Mouse (Mus musculus) heart, adult 11 months (tissue): ENCODE measurements around the gene Polr3h.
A peak's percentile ranks its signal among the peaks of the same experiment; 100 is the strongest.

Experiments used
- DNase-seq: peaks from one replicate; pipeline ENCODE4 v3.0.0; 2022

Polr3h gene

DNA sequence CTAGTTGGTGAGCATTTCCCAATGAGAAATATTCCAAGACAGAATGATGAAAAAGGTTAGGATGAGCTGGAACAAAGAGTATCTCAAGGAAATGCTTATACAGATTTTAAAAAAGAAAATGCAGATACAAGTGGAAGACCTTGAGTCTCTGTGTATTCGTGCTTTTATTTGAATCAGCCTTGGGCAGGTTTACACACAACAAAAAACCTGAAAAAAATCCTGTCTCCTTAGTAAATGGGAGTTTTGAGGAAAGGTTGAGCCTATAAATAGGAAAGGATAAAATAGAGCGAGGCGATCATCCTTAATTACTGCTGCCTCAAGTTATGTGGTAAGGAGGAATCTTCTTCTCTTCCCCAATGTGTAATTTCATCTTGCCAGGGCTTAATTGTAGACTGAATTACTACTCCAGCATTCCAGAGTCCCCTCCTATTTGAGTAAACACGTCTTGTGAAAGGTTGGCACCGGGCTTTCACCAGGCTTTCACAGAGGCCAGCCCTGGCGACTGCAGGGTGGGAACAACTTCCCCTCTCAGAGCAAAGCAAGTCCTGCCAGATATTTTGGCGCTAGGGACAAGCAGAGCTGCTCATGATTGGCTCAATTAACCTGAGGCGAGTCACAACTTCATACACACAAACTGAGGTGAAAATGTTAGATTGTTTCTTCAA, 65.4 kb downstream of the Polr3h start:
- peak; percentile 97 for DNase-seq

DNA sequence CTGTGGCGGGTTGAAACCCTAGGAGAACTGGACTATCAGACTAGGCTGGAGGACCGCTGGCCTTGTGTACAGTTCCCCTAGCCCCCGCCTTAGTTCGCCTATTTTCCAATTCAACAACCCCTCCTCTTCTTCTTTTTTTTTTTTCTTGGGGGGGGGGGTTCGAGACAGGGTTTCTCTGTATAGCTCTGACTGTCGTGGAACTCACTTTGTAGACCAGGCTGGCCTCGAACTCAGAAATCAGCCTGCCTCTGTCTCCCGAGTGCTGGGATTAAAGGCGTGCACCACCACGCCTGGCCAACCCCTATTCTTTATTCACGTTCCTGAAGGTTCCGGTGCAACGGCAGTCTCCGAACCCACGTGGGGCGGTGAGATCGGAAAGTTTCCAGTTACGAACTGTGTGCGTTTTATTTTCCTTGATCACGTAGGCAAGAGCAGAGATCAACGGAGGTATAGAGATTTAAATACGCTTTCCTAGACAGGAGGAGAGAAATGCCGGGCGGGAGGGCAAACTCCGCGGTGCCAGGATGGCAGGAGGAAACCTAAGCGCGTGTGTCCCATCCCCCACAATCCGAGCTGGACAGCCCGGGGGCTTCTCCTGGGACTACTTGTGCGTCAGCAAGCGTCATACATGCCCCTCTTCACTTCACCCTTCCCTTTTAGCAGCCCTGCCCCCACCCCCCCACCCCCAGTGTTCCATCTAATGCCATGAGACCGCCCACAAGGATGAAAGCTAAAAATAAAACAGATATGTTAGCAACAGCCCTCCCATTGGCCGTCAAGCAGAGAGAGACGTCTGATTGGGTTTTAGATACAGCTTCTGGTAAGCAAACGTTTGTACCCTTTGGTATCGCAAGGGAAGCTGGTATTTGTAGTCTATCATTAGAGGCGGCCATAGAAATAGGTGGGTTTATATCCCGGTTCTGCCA, 66.4 kb downstream of the Polr3h start:
- DNase-seq, result peak; percentile 100

DNA sequence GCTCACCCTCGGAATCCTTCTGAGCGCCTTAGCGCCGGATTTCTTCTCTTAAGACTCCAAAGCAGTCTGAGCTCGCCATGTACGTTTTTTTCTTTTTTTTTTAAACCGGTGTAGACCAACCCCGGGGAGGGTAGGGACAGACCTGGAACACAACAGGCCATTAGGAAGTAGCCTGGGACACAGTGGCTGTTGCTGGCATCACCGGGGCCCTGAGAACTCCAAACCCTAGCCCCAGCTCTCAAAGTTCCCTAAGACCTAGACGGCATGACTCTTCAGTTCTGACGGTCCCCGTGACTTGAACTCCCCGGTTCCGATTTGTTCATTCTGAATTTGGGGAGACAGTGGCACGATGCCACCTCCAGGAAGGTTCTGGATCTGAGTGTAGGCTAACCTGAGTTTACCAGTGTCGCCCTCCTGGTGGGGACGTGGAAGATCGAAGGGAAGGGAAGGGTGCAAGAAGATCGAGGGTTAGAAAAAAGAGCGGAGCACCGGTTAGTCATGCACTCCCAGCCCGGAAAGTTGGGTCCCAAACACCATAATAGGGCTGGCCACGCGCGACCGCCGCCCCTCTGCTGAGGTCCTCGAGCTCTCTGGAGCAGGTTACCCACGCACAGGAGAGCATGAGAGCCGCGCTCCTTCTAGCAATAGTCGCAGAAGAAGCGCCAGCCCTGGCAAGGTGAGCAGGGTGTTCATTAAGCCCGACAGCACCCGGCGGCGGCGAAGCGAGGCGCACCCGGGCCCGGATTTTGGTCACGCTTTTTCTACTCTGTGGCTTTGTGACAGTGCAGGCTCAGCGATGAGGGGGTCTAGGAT, 67.3 kb downstream of the Polr3h start, which contains the start of gene Tob2:
Tob2 (minus strand) TSS at position 280 of the 813 bp plus-strand sequence.
- DNase-seq, result peak; percentile 98

DNA sequence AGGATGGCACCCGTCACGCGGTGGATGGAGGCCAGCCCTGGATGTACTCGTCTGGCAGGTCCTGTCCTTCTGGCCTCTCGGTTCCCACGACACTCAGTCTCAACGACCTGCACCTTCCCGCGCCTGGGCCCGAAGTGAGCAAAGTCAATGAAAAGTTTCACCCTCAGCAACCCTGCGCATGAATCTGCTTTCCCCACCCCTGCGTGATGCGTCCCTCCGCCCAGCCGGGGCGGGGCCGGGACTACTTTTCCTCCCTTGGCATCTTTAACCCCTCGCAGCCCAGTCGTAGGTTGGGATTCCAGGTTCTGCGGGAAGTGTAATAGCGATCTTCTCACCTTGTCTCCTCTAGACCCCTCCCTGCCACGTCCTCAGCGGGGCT, 67.9 kb downstream of the Polr3h start:
- peak; percentile 99 for DNase-seq

DNA sequence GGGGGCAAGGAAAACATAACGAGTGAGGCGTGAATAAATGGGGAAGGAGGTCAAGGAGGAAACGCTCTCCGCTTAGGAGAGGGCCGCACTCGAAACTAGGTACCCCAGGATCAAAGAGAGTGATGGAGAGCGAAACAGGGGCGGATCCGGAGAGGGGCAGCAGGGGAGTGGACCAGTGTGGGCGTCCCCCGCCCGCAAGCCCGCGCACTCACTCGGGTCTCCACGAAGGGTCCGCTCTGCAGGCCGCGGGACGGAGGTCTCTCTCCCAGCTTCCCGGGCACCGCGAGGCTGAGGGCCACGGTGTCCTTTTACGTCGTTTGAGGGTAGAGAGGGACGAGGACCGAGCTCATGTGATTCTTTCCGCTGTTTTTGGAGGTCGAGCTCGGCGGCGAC, 68.3 kb downstream of the Polr3h start:
- no peak for DNase-seq

DNA sequence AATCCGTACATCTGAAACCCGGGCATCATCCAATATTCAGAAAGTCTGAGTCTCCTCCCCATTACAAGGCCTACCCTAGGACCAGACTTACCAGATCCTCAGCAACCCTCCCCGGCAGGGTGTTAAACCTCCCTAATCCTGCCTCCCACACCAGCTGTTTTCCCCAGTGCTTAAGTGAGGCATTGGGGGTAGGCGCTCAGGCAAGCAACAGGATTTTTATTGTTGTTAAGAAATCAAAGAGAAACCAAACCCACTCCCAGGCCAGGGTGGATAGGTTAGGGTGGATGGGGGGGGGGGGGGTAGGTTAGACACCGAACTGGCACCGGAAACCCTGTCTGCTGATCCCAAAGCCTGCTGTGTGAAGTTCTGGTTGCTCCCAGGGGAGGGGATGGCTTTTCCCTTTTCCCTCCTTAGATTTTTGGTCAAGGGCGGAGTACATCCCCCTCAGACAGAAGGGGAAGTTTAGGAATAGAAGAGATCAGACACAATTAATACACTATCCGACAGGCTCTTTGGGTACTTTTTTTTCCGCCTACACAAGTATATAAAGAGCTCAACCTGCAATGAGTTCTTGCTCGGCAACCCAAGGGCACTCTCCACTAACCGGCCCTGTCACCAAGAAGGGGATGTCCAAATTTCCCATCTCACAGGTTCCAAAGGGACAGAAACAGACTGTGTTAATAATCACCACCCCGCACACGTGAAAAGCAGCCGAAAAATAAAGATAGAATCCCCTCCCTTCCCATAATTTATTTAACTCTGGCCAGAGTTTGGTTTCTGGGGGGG, 68.9 kb downstream of the Polr3h start:
- peak; percentile 96 for DNase-seq

DNA sequence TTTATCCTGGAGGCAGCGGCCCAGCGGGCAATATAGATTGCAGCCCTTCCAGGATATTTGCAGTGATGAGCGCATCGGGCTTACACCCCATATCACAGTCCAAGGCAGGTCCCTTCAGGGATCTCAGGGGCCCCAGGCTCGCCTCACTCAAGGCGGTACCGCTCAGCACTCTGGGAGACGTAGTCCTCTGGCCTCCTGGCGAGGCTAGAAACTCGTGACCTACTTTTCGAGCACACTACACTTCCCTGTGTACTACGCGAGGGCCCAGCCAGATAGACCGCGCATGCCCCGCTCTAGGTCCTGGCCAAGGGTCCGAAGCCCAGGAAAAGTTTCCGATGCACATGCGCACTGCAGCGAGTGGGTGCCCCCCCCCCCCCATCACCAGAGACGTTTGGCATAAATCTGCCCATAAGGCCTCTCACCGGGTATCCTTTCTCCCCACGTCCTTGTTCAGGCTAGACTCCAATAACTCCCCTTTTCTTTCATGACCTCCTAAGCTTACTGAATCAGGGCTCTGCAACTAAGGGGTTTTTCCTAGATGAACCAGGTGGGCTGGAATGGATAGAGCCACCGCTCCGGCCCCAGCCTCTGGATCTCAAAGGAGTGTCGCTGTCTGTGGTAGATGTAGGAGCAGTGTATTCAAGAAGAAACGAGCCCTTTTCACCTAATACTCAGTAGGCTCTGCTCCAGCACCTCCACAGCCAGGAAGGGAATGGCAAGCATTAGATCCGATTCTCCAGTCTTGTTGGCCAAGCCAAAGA, 69.8 kb downstream of the Polr3h start:
- DNase-seq, result peak; percentile 99

DNA sequence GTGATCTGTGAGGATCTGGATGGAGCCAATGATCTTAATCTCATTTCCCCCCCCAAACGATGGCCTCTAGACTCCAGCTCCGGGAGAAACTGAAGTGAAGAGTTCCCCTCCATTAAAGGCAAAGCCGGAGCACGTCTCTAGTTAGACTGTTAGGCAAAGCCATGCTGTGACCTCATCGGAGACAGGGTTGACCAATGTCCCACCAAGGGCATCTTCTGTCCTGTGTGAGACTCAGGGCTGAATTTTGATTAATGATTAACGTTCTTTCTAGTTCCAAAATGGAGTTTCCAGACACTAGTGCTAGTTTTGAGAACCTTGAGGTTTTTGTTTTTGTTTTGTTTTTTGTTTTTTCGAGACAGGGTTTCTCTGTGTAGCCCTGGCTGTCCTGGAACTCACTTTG, 73.0 kb downstream of the Polr3h start:
- no peak for DNase-seq

DNA sequence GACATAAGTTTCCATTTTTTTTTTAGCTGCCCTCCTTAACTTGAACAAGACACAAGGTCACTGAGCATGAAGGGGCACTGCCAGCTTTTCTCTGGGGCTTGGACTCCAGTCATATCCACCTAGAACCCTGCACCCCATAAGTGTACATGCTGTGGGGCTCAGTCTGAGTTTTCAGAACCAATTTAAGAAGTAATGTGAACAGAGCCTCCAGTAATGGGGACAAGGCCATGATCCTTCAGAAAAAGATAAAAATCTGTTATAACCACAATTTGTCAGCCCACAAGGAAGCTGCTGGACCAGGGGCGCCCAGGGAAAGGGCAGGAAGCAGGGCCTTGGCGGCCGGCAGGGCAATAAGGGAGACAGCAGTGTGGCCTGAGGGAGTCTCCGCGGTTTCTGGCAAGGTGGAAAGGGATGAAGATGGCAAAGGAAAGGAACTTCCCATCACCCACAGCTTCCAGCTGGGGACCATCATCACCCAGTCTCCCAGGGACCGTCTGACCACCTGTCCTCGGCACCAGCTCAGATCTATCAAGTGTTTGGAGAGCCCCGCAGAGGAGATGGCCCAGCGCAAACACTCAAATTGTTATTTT, 73.5 kb downstream of the Polr3h start:
- peak; percentile 93 for DNase-seq

DNA sequence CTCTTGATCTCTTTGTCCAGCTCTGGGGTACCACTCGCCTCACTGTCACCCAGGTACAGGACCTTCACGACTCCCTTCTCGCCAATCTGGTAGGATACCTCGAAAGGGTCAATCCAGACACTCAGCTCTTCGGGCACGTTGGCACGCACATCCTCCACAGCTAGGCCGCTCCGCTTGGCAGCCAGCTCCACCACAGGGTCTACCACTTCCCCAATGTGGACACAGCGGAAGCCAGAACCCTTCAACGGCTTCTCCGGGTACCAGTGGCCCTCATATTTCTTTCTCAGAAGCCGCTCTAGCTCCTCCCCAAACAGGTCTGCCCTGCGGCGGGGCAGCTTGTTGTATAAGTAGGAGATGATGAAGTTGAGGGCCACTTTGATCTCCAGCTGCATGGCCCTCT, 74.7 kb downstream of the Polr3h start:
- DNase-seq, result peak; percentile 95

DNA sequence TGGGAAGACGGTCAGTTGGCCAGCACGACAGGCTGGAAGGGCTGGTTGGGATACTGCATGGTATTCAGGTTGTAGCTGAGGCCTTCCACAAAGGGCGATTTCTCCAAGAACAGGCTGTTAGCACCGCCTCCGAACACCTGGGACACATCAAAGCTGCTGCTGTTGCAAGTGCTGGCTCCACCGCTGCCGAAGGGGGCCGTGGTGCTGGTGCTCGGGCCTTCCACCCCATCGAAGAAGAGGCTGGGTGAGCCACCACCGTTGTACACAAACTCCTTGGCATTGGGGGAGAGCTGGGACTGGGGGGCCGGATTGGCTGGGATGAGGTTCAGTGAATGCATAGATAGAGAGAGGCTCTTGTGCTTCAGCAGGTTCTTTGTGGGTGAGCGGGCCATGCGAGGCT, 75.3 kb downstream of the Polr3h start:
- DNase-seq, result peak; percentile 91

DNA sequence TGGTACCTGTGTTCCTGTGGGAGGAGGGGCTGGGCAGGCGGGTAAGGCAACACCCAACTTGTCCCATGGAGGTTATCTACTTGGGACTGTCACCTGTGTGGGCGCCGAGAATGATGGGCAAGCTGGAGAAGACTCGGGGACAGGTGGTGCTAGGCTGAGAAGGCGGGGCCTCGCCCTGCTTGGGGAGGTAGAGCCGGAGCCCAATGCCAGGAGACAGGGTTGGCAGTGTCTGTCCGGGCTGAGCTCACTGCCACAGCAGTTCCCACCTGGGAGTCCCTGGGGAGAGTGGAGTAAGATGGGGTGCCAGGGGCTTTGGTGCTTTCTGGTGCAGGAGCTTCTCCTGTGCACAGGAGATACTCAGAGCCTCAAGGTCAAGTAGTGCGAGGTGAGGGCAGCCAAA, 76.9 kb downstream of the Polr3h start:
- peak; percentile 95 for DNase-seq

DNA sequence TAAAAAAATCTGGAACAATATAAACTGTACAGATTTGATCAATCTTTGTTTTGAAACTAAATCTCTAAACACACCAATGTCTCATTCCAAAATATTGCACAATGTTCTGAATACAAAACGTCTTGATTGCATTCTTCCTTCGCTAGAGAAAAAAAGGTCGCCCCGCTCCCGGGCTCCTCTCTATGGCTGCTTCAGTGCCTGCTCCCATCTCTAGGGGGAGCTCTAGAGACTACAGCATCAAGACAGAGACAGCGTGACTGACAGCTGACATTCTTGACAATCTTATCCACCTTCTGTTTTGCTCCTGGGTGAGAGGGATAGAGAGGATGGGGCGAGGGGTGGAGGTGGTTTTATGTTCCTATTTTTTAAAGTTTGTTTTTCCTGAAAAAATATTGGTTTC, 77.7 kb downstream of the Polr3h start:
- peak; percentile 95 for DNase-seq

DNA sequence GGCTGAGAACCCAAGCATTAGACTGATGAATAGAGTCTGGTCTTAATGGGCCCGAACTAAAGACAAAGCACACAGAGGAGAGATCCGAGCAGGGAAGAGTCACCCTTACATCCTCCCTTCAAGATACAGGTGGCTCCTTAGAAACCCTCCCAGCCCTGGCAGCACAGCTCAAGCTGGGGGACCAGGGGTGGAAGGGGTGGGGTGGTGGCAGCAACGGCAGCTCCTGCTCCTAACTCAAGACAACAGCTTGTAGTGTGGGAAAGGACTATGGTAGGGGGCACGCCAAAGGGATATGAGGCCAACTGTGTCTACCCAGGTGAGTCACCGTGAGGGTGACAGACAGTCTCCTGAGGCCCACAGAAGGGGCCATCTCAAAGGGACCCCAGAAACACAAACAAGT, 78.2 kb downstream of the Polr3h start:
- DNase-seq, result peak; percentile 93

DNA sequence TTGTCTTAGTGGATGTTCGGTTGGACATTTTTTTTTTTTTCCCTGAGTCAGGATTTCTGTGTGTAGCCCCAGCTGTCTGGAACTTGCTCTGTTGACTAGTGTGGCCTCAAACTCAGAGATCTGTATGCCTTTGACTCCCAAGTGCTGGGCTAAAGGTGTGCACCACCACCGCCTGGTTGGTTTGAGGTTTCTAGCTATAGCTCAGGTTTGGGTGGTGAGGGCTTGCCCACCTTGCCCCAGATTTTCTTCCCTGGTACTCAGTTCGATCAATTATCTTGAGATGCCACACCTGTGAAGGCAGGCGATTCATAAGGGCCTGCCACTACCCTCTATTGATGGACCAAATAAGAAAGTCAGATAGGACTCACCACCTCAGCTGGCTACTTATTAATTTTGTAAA, 78.9 kb downstream of the Polr3h start:
- DNase-seq, result peak; percentile 92

DNA sequence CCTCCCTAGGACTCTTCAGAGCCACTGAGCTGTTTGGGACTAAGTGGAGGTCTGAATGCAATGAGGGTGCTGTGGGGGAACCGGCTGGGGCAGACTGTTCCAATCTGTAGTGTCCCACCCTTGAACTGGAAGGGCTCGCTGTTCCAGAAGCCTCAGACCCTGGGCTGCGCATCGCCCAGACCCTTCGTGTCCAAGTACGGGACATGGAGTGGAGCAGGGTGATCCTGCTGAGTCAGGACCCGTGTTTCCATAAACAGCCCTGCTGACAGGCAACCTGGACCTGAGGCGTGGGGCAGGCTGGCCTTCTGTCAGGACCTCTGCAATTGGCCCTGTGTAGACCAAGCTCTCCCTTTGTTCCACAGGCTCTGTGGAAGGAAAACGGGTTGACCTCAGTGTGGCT, 79.3 kb downstream of the Polr3h start:
- DNase-seq, result peak; percentile 94

DNA sequence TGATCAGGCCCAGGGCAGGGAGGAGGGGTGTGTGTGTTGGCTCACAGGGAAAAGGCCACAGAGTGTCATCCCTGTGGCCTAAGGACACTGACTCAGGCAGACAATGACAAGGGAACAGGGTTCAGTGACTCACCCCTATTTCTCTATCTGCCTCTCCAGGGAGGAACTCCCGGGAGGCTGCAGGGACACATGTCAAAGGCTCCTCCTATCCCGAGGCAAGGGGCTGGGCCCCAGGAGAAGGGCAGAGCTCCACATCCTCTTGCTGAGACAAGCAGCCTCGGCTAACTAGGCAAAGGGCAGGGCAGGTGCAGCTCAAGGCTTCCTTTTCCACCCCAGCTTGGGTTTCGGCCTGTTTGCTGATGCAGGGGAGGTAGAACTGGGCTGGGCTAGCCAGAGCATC, 80.3 kb downstream of the Polr3h start:
- DNase-seq, result peak; percentile 99

DNA sequence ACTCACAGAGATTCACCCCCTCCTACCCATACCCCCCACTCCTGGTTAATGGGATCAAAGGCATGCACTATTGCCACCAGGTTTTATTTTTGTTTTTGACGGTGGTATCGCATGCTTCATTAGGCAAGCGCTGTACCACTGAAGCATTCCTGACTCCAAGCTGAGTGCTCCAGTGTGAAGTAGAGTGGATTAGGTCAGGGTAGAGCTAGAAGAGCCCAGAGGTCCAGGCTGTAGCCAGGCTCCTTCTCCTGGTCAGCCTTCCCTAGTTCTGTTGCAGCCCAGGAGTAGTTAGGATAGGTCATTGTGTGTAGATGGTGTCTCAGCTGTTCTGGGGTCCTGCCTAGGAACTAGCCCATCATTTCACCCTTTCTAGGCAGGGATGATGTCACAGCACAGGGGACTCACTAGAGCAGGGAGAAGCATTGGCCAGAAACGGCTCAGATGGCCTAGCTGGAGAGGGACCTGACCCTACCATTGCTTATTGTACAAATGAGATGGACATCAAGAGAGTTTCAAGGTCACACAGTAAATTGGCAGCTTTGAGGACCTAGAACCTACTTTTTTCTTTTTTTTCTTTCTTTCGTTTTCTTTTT, 80.9 kb downstream of the Polr3h start:
- DNase-seq, result peak; percentile 91

DNA sequence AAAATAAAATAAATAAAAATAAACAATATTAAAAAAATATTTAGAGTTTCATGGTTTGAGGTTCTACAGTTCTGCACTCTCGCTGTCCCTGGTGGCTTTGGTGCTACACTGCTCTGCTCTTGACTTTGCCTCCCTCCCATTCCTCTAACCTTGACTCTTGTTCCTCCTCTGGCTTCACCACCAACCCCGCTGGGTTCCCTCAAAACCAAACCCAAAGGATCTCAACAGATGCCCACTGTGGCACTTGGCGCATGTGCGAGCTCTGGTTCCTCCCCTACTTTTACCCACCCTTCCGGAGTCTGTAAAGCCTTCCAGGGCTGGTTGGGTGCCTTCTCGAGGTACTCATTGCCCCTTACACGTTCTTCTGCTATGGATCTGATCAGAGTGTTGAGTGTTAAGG, 83.8 kb downstream of the Polr3h start:
- no peak for DNase-seq

DNA sequence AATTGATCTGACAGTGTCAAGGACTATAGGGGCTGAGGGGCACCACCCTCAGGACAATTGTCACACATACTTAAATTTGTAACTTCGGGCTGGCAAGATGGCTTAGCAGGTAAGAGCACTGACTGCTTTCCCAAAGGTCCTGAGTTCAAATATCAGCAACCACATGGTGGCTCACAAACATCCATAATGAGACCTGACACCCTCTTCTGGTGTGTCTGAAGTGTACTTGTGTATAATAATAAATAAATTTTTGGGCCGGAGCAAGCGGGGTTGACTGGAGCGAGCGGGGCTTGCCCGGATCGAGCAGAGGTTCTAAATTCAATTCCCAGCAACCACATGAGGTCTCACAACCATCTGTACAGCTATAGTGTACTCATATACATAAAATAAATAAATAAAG, 85.7 kb downstream of the Polr3h start:
- DNase-seq, result no peak

DNA sequence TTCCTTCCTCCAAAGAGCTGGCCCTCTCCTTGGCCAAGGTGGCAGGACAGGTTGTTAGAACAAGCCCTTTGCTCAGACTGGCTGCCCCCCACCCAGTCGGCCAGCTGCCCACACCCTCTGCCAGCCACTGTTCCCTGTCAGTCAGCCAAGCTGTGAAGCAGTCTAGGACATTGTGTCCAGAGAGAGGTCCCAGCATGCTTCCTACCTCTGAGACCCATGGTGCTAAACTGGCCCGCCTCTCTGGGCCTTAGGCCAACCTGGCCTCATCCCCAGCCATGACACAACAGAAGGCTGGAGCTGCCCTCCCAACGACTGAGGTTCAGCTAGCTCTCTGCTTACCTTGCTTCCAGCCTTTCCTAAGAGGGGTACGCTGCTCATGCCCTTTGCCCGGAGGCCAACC, 86.4 kb downstream of the Polr3h start:
- DNase-seq, result peak; percentile 100
